Mouse (Mus musculus) G1E (cell line): ENCODE results near the gene Tex52. TPM values are rescaled to one million over a fixed set of nuclear protein-coding genes. Genes with fewer than 3 reads are reported as not detected.

ENCODE experiments used
- ATAC-seq: 2 replicates; pipeline ENCODE4 v1.8.0; 2016; ENCODE audit warnings: mild to moderate bottlenecking; ENCODE audit not compliant: insufficient number of reproducible peaks, poor library complexity, low FRiP score, severe bottlenecking; ENCODE audit errors: extremely low read depth
- DNase-seq: peaks from one replicate; pipeline ENCODE4 v3.0.0; 2012; ENCODE audit warnings: low spot score
- H3K27me3 ChIP-seq: 2 replicates; pipeline ENCODE4 v1.6.1; 2012; ENCODE audit warnings: mild to moderate bottlenecking, low read length, inconsistent platforms; ENCODE audit not compliant: insufficient read depth
- H3K36me3 ChIP-seq: replicated peaks from 2 replicates; pipeline ENCODE3; 2012; ENCODE audit warnings: mild to moderate bottlenecking, inconsistent platforms
- H3K4me1 ChIP-seq: 2 replicates; pipeline ENCODE4 v1.6.1; 2012; ENCODE audit warnings: low read depth, low read length, inconsistent platforms, mixed read lengths; ENCODE audit not compliant: insufficient read depth
- H3K4me3 ChIP-seq: 2 replicates; pipeline ENCODE4 v1.5.1; 2012; ENCODE audit warnings: low read depth, mild to moderate bottlenecking, inconsistent platforms, low read length, moderate library complexity, mixed read lengths
- H3K9me3 ChIP-seq: replicated peaks from 2 replicates; pipeline ENCODE4 v1.6.1; 2012; ENCODE audit warnings: inconsistent platforms
- CTCF ChIP-seq: IDR thresholded peaks from 2 replicates; pipeline ENCODE4 v1.5.1; 2012; ENCODE audit warnings: low read depth, low read length, inconsistent platforms, mixed read lengths
- GATA1 ChIP-seq: IDR thresholded peaks from 2 replicates; pipeline ENCODE4 v1.6.1; 2012; ENCODE audit warnings: borderline replicate concordance, low read length, inconsistent platforms, mixed read lengths
- GATA2 ChIP-seq: IDR thresholded peaks from 2 replicates; pipeline ENCODE4 v1.6.1; 2012; ENCODE audit warnings: low read depth, low read length, inconsistent platforms, borderline replicate concordance
- POLR2AphosphoS5 ChIP-seq: IDR thresholded peaks from 2 replicates; pipeline ENCODE4 v1.6.1; 2012; ENCODE audit warnings: low read depth, low read length, inconsistent platforms; ENCODE audit not compliant: insufficient replicate concordance
- TAL1 ChIP-seq: conservative IDR thresholded peaks from 2 replicates; pipeline ENCODE4 v1.6.1; 2012; ENCODE audit warnings: low read depth, low read length, inconsistent platforms, mixed read lengths
- polyA plus RNA-seq: library from polyadenylated mRNA; stranded (reverse); fragments of >175 nt; gene quantifications from 2 replicates; pipeline ENCODE4 v1.2.3, GENCODE M21; 2012
- total RNA-seq, 2 experiments: library from RNA; stranded (forward) in 1 of 2; stranded (reverse) in 1 of 2; fragments of 200-1000 nt in 1 of 2; fragments of >200 nt in 1 of 2; fragmentation: Nextera tagmentation in 1 of 2; gene quantifications; 2 replicates each; pipeline ENCODE4 v1.2.3; 2014 to 2017

Tex52 gene
- total and polyA plus RNA-seq, 3 experiments: 0.11 TPM; not detected in 2

DNA sequence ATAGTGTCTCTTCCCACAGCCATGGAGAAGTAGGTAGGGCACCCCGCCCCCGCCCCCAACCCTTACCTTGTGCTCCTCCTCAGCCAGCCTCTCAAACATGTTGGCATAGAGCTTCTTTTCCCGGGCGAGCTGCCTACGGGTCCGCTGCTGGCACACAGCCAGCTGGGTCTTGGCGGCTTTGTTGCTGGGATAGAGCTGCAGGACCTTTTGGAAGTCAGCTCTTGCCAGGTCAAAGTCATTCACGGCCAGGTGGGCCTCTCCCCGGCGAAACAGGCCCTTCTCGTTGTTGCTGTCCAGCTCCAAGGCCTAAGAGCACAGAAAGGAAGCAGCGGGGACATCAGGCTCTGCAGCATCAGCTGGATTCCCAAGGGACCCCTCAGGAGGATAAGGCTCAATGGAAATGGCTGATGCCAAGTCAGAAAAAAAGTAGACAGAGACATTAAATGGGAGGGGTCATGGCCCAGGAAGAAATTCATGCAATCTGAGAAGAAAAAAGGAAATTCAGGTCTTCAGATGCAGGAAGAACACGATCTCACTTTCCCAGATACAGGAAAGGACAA is 57.2 kb downstream of the Tex52 start:
- Histone ChIP-seq H3K36me3 (peaks cover 96% of the 10 kb centered on the region), H3K4me3 (no peak overlapping the region), H3K4me1 (peaks cover 49% of the 10 kb centered on the region), H3K9me3 (no peaks in the 10 kb centered on the region), H3K27me3 (no peaks in the 10 kb centered on the region; the same call in 1 of the 2 replicates)
- DNase-seq (no peak), ATAC-seq (no peak)
- TF ChIP-seq GATA1 (no peak), CTCF (no peak), POLR2AphosphoS5 (no peak), GATA2 (no peak), TAL1 (no peak)

DNA sequence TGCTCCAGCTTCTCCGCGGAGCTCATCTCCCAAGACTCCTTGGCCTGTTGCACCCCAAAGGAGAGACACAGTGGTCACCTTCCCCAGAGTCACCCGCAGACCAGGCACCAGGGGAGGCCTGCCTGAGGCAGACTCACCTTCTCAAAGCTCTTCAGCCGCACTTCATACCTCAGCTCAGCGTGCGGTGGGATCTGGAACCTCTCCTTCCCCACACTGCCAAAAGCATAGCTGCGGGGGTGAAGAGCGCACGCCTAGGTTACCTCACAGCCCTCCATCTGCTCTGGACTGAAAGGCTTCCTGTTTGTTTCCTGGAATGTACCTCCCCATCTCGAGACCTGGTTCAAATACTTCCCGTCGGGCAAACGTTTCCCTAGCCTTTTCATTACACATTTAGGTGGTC is 58.3 kb downstream of the Tex52 start:
- peaks cover 86% of the 10 kb centered on the region for H3K36me3 ChIP-seq
- TF ChIP-seq POLR2AphosphoS5 (no peak), GATA1 (no peak), TAL1 (no peak), CTCF (no peak), GATA2 (no peak)
- no peaks in the 10 kb centered on the region; the same call in 1 of the 2 replicates for H3K27me3 ChIP-seq
- H3K9me3 ChIP-seq: no peaks in the 10 kb centered on the region
- ATAC-seq (no peak), DNase-seq (no peak)
- H3K4me3 ChIP-seq: no peak overlapping the region
- H3K4me1 ChIP-seq: peaks cover 50% of the 10 kb centered on the region

Other genes starting within 250 kb of the Tex52 start
- gene Tspan9, start 231.9 kb upstream of the Tex52 start, total RNA-seq (2014; fragmentation: Nextera tagmentation): not detected in 2 replicates
- 0.16 TPM in 1 of 2 replicates, not detected in the other for gene Tspan9, start 231.9 kb upstream of the Tex52 start, total RNA-seq (2017)
- gene Tspan9, start 231.9 kb upstream of the Tex52 start, polyA plus RNA-seq: not detected in 2 replicates
- not detected in 2 replicates for gene Tead4, start 74.6 kb upstream of the Tex52 start, total RNA-seq (2014; fragmentation: Nextera tagmentation)
- 0.05 and 0.06 TPM in 2 replicates for gene Tead4, start 74.6 kb upstream of the Tex52 start, total RNA-seq (2017)
- not detected in 2 replicates for gene Tead4, start 74.6 kb upstream of the Tex52 start, polyA plus RNA-seq
- 29.6 and 32.4 TPM in 2 replicates for gene Tulp3, start 19.6 kb upstream of the Tex52 start, total RNA-seq (2014; fragmentation: Nextera tagmentation)
- 4.5 and 5.2 TPM in 2 replicates for gene Tulp3, start 19.6 kb upstream of the Tex52 start, total RNA-seq (2017)
- gene Tulp3, start 19.6 kb upstream of the Tex52 start, polyA plus RNA-seq: 5.6 and 6.0 TPM in 2 replicates
- gene Rhno1, start 12.5 kb upstream of the Tex52 start, total RNA-seq (2014; fragmentation: Nextera tagmentation): 52.4 and 52.8 TPM in 2 replicates
- 66.0 and 66.5 TPM in 2 replicates for gene Rhno1, start 12.5 kb upstream of the Tex52 start, total RNA-seq (2017)
- gene Rhno1, start 12.5 kb upstream of the Tex52 start, polyA plus RNA-seq: 82.8 and 84.1 TPM in 2 replicates
- gene Foxm1, start 12.5 kb upstream of the Tex52 start, total RNA-seq (2014; fragmentation: Nextera tagmentation): 82.2 and 121 TPM in 2 replicates
- gene Foxm1, start 12.5 kb upstream of the Tex52 start, total RNA-seq (2017): 18.9 and 21.4 TPM in 2 replicates
- gene Foxm1, start 12.5 kb upstream of the Tex52 start, polyA plus RNA-seq: 72.3 and 76.3 TPM in 2 replicates
- gene Gm44596, start within 50 bp of the Tex52 start, total RNA-seq (2014; fragmentation: Nextera tagmentation): not detected in 2 replicates
- gene Gm44596, start within 50 bp of the Tex52 start, total RNA-seq (2017): not detected in 2 replicates
- gene Gm44596, start within 50 bp of the Tex52 start, polyA plus RNA-seq: not detected in 2 replicates
- gene Nrip2, start 23.8 kb downstream of the Tex52 start, total RNA-seq (2014; fragmentation: Nextera tagmentation): not detected in 2 replicates
- gene Nrip2, start 23.8 kb downstream of the Tex52 start, total RNA-seq (2017): 0.06 and 0.11 TPM in 2 replicates
- not detected in 2 replicates for gene Nrip2, start 23.8 kb downstream of the Tex52 start, polyA plus RNA-seq
- gene Itfg2, start 49.5 kb downstream of the Tex52 start, total RNA-seq (2014; fragmentation: Nextera tagmentation): 27.2 and 71.2 TPM in 2 replicates
- gene Itfg2, start 49.5 kb downstream of the Tex52 start, total RNA-seq (2017): 12.3 and 16.2 TPM in 2 replicates
- 22.4 and 28.6 TPM in 2 replicates for gene Itfg2, start 49.5 kb downstream of the Tex52 start, polyA plus RNA-seq
- gene Fkbp4, start 63.2 kb downstream of the Tex52 start, total RNA-seq (2014; fragmentation: Nextera tagmentation): 127 and 144 TPM in 2 replicates
- 240 and 265 TPM in 2 replicates for gene Fkbp4, start 63.2 kb downstream of the Tex52 start, total RNA-seq (2017)
- gene Fkbp4, start 63.2 kb downstream of the Tex52 start, polyA plus RNA-seq: 341 and 369 TPM in 2 replicates
- not detected in 2 replicates for gene Pzp, start 151.3 kb downstream of the Tex52 start, total RNA-seq (2014; fragmentation: Nextera tagmentation)
- gene Pzp, start 151.3 kb downstream of the Tex52 start, total RNA-seq (2017): 0.05 TPM in 1 of 2 replicates, not detected in the other
- gene Pzp, start 151.3 kb downstream of the Tex52 start, polyA plus RNA-seq: not detected in 2 replicates
- gene A2ml1, start 206.2 kb downstream of the Tex52 start, total RNA-seq (2014; fragmentation: Nextera tagmentation): not detected in 2 replicates
- 0.05 and 0.12 TPM in 2 replicates for gene A2ml1, start 206.2 kb downstream of the Tex52 start, total RNA-seq (2017)
- not detected in 2 replicates for gene A2ml1, start 206.2 kb downstream of the Tex52 start, polyA plus RNA-seq
- not detected in 2 replicates for gene Klrb1a, start 248.1 kb downstream of the Tex52 start, total RNA-seq (2014; fragmentation: Nextera tagmentation)
- 0.11 and 0.12 TPM in 2 replicates for gene Klrb1a, start 248.1 kb downstream of the Tex52 start, total RNA-seq (2017)
- not detected in 2 replicates for gene Klrb1a, start 248.1 kb downstream of the Tex52 start, polyA plus RNA-seq